Mouse (Mus musculus): ENCODE measurements around the gene Kat7.

- TF ChIP-seq POLR2A (IDR thresholded peaks at IDR 0.05; ENCODE audit: control insufficient read depth, low read depth, low read length) (no peak), CTCF (IDR thresholded peaks at IDR 0.05; ENCODE audit: control insufficient read depth, insufficient read depth, insufficient replicate concordance, low read depth, low read length) (no peak)
Observed at GRCm38 (mm10) chr11:95350289-95350688, 40.2 kb upstream of the Kat7 start.
